Mouse (Mus musculus): ENCODE measurements around the gene Xpc. TPM values are rescaled to one million over a fixed set of nuclear protein-coding genes. Genes with fewer than 3 reads are reported as not detected.

Gene Xpc
- polyA plus RNA-seq, 1 experiment from 2014 or later, result 23.2 TPM

GRCm38 (mm10) chr6:91441145-91441662 lies 74.5 kb downstream of the Xpc start:
- H3K4me3 ChIP-seq (ENCODE audit: low read depth, low read length), result peak overlapping the region; percentile 66
- no peak for DNase-seq (ENCODE audit: low spot score, missing footprints)
- no peak overlapping the region; the same call in 1 of the 2 replicates for H3K27ac ChIP-seq (ENCODE audit: low read depth, low read length)
- H3K9ac ChIP-seq (ENCODE audit: low read length), result peak overlapping the region; percentile 83
- no peaks in the 10 kb centered on the region for H3K27me3 ChIP-seq (ENCODE audit: control insufficient read depth, insufficient read depth, low read length)
- H3K36me3 ChIP-seq (ENCODE audit: control insufficient read depth, insufficient read depth, low read length), result no peaks in the 10 kb centered on the region
- H3K4me2 ChIP-seq, result peak overlapping the region; percentile 93
- ATAC-seq (ENCODE audit: low FRiP score), result peak; percentile 67
- no peaks in the 10 kb centered on the region for H3K9me3 ChIP-seq (ENCODE audit: control insufficient read depth, low read length)
- WGBS, result 8% methylated on average over 19 of the region's 19 CpGs
- H3K4me1 ChIP-seq (ENCODE audit: control insufficient read depth, insufficient read depth, low read length), result peaks cover 4% of the 10 kb centered on the region

GRCm38 (mm10) chr6:91440474-91441144 lies 75.1 kb downstream of the Xpc start:
- Histone ChIP-seq H3K4me2 (peak overlapping the region; percentile 93), H3K9me3 (ENCODE audit: control insufficient read depth, low read length) (no peaks in the 10 kb centered on the region), H3K36me3 (ENCODE audit: control insufficient read depth, insufficient read depth, low read length) (no peaks in the 10 kb centered on the region), H3K27me3 (ENCODE audit: control insufficient read depth, insufficient read depth, low read length) (no peaks in the 10 kb centered on the region), H3K4me1 (ENCODE audit: control insufficient read depth, insufficient read depth, low read length) (peaks cover 4% of the 10 kb centered on the region), H3K9ac (ENCODE audit: low read length) (peak overlapping the region; percentile 83), H3K27ac (ENCODE audit: low read depth, low read length) (peak overlapping the region; percentile 10; the same call in 1 of the 2 replicates), H3K4me3 (ENCODE audit: low read depth, low read length) (peak overlapping the region; percentile 66)
- DNase-seq (ENCODE audit: low spot score, missing footprints), result peak; percentile 100
- peak; percentile 96 for ATAC-seq (ENCODE audit: low FRiP score)
- WGBS, result 3% methylated on average over 30 of the region's 30 CpGs

Other genes with a start within 250 kb of the Xpc start
- gene Wnt7a, start 104.5 kb downstream of the Xpc start, polyA plus RNA-seq (2014; fragmentation: Nextera tagmentation; extraction: Ambion mirVana), result 11.5 and 12.4 TPM in 2 replicates
- 25.3 and 26.7 TPM in 2 replicates for gene Chchd4, start 42.3 kb downstream of the Xpc start, polyA plus RNA-seq (2014; fragmentation: Nextera tagmentation; extraction: Ambion mirVana)
- gene Tmem43, start 42.2 kb downstream of the Xpc start, polyA plus RNA-seq (2014; fragmentation: Nextera tagmentation; extraction: Ambion mirVana), result 66.3 and 68.9 TPM in 2 replicates
- 285 and 305 TPM in 2 replicates for gene Lsm3, start within 50 bp of the Xpc start, polyA plus RNA-seq (2014; fragmentation: Nextera tagmentation; extraction: Ambion mirVana)
- 43.6 and 45.6 TPM in 2 replicates for gene Slc6a6, start 168.2 kb upstream of the Xpc start, polyA plus RNA-seq (2014; fragmentation: Nextera tagmentation; extraction: Ambion mirVana)